Mouse (Mus musculus) E14TG2a.4 (cell line): Measurements from ENCODE around the gene Krt35.

Source experiments
- CTCF ChIP-seq: conservative IDR thresholded peaks from 2 replicates; pipeline ENCODE4 v1.5.1; 2014; ENCODE audit warnings: low read length
- NANOG ChIP-seq: IDR thresholded peaks from 2 replicates; pipeline ENCODE4 v1.6.1; 2014; ENCODE audit warnings: borderline replicate concordance, low read length, mixed read lengths
- POU5F1 ChIP-seq: IDR thresholded peaks from 2 replicates; pipeline ENCODE4 v1.6.1; 2014; ENCODE audit warnings: low read length, borderline replicate concordance

DNA sequence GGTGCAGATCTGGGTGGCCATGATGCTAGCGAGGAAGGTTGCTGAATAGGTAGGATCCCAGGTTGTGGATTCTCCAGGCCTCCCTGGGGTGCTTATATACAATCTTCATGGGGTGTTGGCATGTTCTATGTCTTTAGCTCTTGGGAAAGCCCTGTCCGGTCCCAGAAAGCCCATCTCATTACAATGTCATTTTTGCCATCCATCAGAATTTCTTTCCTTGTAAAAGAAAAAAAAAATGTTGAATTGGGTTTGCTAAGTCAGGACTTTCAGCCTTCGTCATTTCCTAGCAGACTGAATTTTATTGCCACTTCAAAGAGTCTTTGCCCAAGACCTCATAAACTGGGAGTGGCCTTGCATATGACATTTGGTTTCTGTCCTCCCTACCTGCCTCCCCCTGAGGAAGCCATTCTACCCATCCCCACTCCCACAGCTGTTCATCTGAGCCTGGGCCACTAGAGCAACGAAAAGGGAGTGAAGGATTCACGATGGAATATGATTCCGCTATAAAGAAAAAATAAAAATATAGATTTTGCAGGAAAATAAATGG is 9.6 kb upstream of the Krt35 start, which contains the start of gene Krt36:
- TF ChIP-seq CTCF (no peak), POU5F1 (no peak), NANOG (no peak)
